Mouse (Mus musculus): ENCODE data around the gene Krcc1. TPM values are rescaled to one million over a fixed set of nuclear protein-coding genes. Genes with fewer than 3 reads are reported as not detected.
"Not testable (repeated sequence)": the region's sequence is repeated elsewhere in the genome, so short reads cannot be mapped to it uniquely, and the experiment has no call there.

Krcc1 gene
- polyA plus RNA-seq, 1 experiment from 2014 or later: 70.8 TPM

DNA sequence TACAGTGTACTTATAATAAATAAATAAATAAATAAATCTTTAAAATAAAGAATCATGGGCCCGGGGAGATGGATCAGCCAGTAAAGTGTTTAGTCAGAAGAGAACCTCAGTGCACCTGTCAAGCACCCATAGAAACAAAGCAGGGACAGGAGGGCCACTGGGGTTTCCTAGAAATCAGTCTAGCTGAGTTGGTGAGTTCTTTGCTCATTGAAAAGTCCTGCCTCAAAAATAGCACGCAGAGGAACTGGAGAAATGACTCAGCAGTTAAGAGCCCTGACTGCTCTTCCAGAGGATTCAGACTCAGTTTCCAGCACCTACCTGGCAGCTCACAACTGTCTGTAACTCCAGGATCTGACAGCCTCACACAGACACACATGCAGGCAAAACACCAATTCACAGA lies 12.9 kb upstream of the Krcc1 start:
- no peak overlapping the region for H3K9ac ChIP-seq (ENCODE audit: low read depth, low read length)
- no peak overlapping the region for H3K27ac ChIP-seq (ENCODE audit: low read length)
- no peaks in the 10 kb centered on the region for H3K27me3 ChIP-seq (replicated peaks; ENCODE audit: control insufficient read depth, insufficient read depth, low read length)
- no peak overlapping the region for H3K4me3 ChIP-seq (ENCODE audit: low read length)
- H3K9me3 ChIP-seq (ENCODE audit: control insufficient read depth, low read length): no peaks in the 10 kb centered on the region
- 85% methylated on average over 2 of the region's 2 CpGs for WGBS
- no peak overlapping the region for H3K4me2 ChIP-seq (ENCODE audit: low read depth, low read length)
- ATAC-seq: no peak
- H3K4me1 ChIP-seq (ENCODE audit: control insufficient read depth, insufficient read depth, low read length): no peaks in the 10 kb centered on the region
- H3K36me3 ChIP-seq (ENCODE audit: control insufficient read depth, insufficient read depth, low read length): no peaks in the 10 kb centered on the region

DNA sequence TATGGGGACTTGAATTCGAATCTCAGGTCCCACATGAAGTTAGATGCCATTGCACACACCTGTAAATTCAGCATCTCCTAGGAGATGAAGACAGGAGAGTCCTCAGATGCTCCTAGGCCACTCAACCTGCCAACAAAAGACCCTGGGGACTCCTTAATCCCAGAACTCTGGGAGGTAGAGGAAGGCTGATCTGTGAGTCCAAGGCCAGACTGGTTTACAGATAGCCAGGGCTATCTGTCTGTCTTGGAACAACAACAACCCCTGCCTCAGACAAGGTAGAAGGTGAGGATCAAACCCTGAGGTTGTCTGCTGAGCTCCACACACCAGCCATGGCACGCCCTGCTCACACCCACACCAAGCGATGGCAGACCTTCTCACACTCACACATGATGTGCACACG lies 12.3 kb upstream of the Krcc1 start:
- Histone ChIP-seq H3K9me3 (ENCODE audit: control insufficient read depth, low read length) (no peaks in the 10 kb centered on the region), H3K27me3 (replicated peaks; ENCODE audit: control insufficient read depth, insufficient read depth, low read length) (no peaks in the 10 kb centered on the region), H3K4me2 (ENCODE audit: low read depth, low read length) (no peak overlapping the region), H3K9ac (ENCODE audit: low read depth, low read length) (no peak overlapping the region), H3K27ac (ENCODE audit: low read length) (no peak overlapping the region), H3K36me3 (ENCODE audit: control insufficient read depth, insufficient read depth, low read length) (no peaks in the 10 kb centered on the region), H3K4me3 (ENCODE audit: low read length) (no peak overlapping the region), H3K4me1 (ENCODE audit: control insufficient read depth, insufficient read depth, low read length) (no peaks in the 10 kb centered on the region)
- WGBS: 84% methylated on average over 4 of the region's 4 CpGs
- ATAC-seq: no peak

DNA sequence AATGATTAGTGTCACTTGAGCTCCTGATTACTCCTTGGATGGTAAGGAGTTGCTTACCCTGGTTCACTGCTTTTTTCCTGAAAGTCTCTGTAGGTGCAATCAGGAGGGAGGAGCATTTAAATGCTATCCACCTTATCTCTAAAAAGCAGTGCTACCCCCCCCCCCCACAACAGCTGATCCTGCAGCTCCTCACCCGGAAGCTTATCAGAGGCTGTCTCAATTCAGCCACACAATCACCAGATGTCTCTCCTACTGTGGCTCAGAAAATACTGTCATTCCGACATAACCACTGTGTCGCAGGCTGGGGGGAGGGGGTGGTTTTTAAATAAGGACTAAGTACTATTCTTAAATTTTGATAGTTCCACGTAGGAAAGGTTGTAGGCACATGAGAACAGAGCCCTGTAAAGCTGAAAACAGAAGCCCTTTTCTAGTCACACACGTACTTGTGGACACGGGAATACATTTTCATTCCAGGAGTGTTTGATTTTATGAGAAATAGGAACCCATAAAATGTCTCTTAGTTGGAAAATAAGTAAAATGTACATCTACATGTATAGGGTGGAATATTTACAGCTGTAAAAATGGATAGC lies 11.3 kb upstream of the Krcc1 start:
- Histone ChIP-seq H3K27ac (ENCODE audit: low read length) (no peak overlapping the region), H3K4me2 (ENCODE audit: low read depth, low read length) (no peak overlapping the region), H3K4me3 (ENCODE audit: low read length) (no peak overlapping the region), H3K4me1 (ENCODE audit: control insufficient read depth, insufficient read depth, low read length) (no peaks in the 10 kb centered on the region), H3K36me3 (ENCODE audit: control insufficient read depth, insufficient read depth, low read length) (no peaks in the 10 kb centered on the region), H3K27me3 (replicated peaks; ENCODE audit: control insufficient read depth, insufficient read depth, low read length) (no peaks in the 10 kb centered on the region), H3K9ac (ENCODE audit: low read depth, low read length) (no peak overlapping the region), H3K9me3 (ENCODE audit: control insufficient read depth, low read length) (no peaks in the 10 kb centered on the region)
- WGBS: 39% methylated on average over 6 of the region's 6 CpGs
- ATAC-seq: 0 out of 2 replicates have a peak, but pooled peaks have one; percentile 44

DNA sequence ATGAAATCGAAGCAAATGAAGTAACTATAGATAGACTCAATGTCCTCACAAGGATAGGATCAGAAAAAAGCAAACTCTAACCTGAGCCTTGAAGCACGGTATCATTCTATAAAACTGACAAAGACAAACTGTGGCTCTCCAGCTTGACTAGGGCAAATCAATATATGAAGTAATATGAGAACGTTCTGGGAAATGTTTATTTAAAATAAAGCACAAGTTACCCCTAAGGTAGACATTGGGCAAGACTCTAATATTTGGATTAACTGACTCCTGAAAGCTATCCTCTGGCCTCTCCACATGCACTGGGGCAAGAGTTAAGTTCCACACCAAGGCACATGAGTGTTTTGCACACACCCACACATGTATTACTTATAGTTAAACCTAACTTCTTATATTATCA lies 10.4 kb upstream of the Krcc1 start:
- 51% methylated on average over 3 of the region's 3 CpGs for WGBS
- ATAC-seq: no peak
- Histone ChIP-seq H3K4me2 (ENCODE audit: low read depth, low read length) (no peak overlapping the region), H3K27ac (ENCODE audit: low read length) (no peak overlapping the region), H3K9me3 (ENCODE audit: control insufficient read depth, low read length) (no peaks in the 10 kb centered on the region), H3K27me3 (replicated peaks; ENCODE audit: control insufficient read depth, insufficient read depth, low read length) (no peaks in the 10 kb centered on the region), H3K4me3 (ENCODE audit: low read length) (no peak overlapping the region), H3K4me1 (ENCODE audit: control insufficient read depth, insufficient read depth, low read length) (no peaks in the 10 kb centered on the region), H3K9ac (ENCODE audit: low read depth, low read length) (no peak overlapping the region), H3K36me3 (ENCODE audit: control insufficient read depth, insufficient read depth, low read length) (no peaks in the 10 kb centered on the region)

DNA sequence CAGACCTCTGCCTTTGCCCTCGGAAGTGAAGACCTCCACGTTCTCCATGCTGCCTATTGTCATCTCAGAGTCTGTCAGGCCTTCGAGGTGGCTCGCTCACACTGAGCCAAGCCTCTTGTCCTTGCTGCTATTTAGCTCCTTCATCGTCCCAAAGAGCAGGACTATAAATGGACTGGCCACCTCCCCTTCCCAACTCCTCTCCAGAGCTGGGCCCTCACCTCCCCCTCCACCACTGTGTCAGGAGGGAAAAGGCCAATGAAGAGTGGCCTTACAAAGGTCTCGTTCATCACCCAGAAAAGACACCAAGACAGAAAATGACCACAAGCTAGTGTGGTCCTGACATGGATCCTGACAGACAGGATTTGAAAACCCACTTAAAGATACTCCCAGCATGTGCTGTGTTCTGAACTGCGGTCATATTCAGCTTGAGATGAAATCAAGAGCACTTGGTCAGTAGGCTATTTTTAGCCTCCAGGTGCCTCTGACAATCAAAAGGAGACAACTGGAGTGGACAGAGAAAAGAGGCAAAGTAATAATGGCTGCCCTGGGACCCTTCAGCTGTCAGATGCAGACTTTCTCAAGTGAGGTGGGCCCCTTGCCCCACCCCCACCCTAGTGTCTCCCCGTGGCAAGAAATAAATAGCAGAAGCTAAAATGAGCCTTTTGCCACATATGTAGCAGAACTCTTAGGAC lies 9.2 kb upstream of the Krcc1 start:
- no peaks in the 10 kb centered on the region for H3K36me3 ChIP-seq (ENCODE audit: control insufficient read depth, insufficient read depth, low read length)
- no peak overlapping the region for H3K4me3 ChIP-seq (ENCODE audit: low read length)
- H3K9me3 ChIP-seq (ENCODE audit: control insufficient read depth, low read length): no peaks in the 10 kb centered on the region
- H3K27me3 ChIP-seq (replicated peaks; ENCODE audit: control insufficient read depth, insufficient read depth, low read length): no peaks in the 10 kb centered on the region
- no peak for ATAC-seq
- no peak overlapping the region for H3K27ac ChIP-seq (ENCODE audit: low read length)
- H3K9ac ChIP-seq (ENCODE audit: low read depth, low read length): no peak overlapping the region
- H3K4me1 ChIP-seq (ENCODE audit: control insufficient read depth, insufficient read depth, low read length): no peaks in the 10 kb centered on the region
- WGBS: 70% methylated on average over 8 of the region's 8 CpGs
- no peak overlapping the region for H3K4me2 ChIP-seq (ENCODE audit: low read depth, low read length)

DNA sequence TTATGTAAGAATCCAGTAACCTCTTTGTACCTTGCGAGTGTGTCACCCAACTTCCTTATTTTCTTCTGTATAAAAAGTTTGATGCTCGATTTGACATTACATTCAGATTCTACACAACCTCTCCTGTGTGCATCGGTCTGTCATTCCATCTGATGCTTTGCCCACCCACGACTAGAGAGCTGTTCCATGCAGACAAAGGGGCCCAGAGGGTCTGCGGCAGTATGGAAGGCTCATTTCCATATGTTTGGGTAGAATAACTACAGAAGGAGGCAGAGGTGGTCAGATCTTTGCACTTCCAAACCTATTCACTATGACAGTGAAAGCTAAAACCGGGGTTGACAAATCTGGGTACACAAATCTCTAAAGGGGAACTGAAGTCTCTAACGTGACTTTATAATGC lies 3.9 kb upstream of the Krcc1 start:
- not testable (repeated sequence) for H3K36me3 ChIP-seq (ENCODE audit: control insufficient read depth, insufficient read depth, low read length); H3K27me3 ChIP-seq (replicated peaks; ENCODE audit: control insufficient read depth, insufficient read depth, low read length); H3K4me2 ChIP-seq (ENCODE audit: low read depth, low read length); H3K9ac ChIP-seq (ENCODE audit: low read depth, low read length); H3K4me3 ChIP-seq (ENCODE audit: low read length); H3K27ac ChIP-seq (ENCODE audit: low read length); H3K4me1 ChIP-seq (ENCODE audit: control insufficient read depth, insufficient read depth, low read length); H3K9me3 ChIP-seq (ENCODE audit: control insufficient read depth, low read length); ATAC-seq
- 83% methylated on average over 7 of the region's 7 CpGs for WGBS

DNA sequence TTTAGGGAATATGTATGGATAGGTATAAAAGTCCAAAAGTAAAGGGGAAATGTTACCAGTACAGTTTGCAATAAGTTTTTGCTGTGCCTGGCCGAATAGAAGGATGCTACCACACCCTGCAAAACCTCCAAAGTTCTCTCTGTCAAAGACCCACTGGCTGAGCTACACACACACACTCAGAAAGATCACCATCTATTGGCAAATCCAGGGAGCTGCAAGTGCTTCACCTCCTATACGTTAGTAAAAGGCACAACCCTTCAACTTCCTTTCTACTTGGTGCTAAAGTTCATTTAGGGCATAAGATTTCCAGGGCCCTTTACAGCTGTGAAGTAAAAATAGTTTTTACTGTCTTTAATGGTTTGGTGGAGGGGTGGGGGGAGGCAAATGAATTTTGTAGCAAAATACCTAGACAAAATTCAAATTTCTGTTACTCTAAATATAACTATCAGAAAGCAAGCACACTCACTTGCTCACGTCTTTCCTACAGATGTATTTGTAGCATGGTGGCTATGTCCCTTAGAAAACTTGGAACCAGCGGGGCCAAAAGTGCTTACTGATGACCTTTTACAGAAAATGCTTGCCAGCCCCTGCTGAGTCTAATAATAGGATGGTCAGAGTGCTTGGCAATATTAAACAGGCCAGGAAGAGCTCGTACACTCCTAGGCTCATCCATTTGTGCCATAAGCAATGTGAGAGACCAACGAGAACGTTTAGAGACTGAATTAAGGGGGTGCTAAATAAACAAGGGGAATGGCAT lies 2.4 kb upstream of the Krcc1 start:
- peaks cover 15% of the 10 kb centered on the region for H3K4me1 ChIP-seq (ENCODE audit: control insufficient read depth, insufficient read depth, low read length)
- H3K9me3 ChIP-seq (ENCODE audit: control insufficient read depth, low read length): no peaks in the 10 kb centered on the region
- 56% methylated on average over 7 of the region's 7 CpGs for WGBS
- no peaks in the 10 kb centered on the region for H3K36me3 ChIP-seq (ENCODE audit: control insufficient read depth, insufficient read depth, low read length)
- H3K27me3 ChIP-seq (replicated peaks; ENCODE audit: control insufficient read depth, insufficient read depth, low read length): no peaks in the 10 kb centered on the region
- ATAC-seq: no peak
- no peak overlapping the region for H3K4me2 ChIP-seq (ENCODE audit: low read depth, low read length)
- peak overlapping the region; percentile 41; the same call in 1 of the 2 replicates for H3K27ac ChIP-seq (ENCODE audit: low read length)
- H3K4me3 ChIP-seq (ENCODE audit: low read length): no peak overlapping the region
- H3K9ac ChIP-seq (ENCODE audit: low read depth, low read length): no peak overlapping the region

DNA sequence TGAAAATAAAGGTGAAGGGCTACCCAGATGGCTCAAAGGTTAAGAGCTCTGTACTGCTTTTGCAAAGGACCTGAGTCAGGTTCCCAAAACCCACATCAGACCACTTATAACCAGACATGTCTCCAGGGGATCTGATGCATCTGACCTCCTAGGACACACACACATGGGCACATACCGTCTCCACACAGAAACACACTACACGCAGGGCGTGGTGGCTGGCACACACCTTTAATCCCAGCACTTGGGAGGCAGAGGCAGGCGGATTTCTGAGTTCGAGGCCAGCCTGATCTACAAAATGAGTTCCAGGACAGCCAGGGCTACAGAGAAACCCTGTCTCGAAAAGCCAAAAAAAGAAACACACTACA lies 1.8 kb upstream of the Krcc1 start:
- H3K9ac ChIP-seq (ENCODE audit: low read depth, low read length); ATAC-seq; H3K4me2 ChIP-seq (ENCODE audit: low read depth, low read length); H3K27me3 ChIP-seq (replicated peaks; ENCODE audit: control insufficient read depth, insufficient read depth, low read length); H3K9me3 ChIP-seq (ENCODE audit: control insufficient read depth, low read length); H3K4me3 ChIP-seq (ENCODE audit: low read length); H3K36me3 ChIP-seq (ENCODE audit: control insufficient read depth, insufficient read depth, low read length): not testable (repeated sequence)
- Histone ChIP-seq H3K27ac (ENCODE audit: low read length) (peak overlapping the region; percentile 41; the same call in 1 of the 2 replicates), H3K4me1 (ENCODE audit: control insufficient read depth, insufficient read depth, low read length) (peaks cover 15% of the 10 kb centered on the region)
- 97% methylated on average over 6 of the region's 6 CpGs for WGBS

DNA sequence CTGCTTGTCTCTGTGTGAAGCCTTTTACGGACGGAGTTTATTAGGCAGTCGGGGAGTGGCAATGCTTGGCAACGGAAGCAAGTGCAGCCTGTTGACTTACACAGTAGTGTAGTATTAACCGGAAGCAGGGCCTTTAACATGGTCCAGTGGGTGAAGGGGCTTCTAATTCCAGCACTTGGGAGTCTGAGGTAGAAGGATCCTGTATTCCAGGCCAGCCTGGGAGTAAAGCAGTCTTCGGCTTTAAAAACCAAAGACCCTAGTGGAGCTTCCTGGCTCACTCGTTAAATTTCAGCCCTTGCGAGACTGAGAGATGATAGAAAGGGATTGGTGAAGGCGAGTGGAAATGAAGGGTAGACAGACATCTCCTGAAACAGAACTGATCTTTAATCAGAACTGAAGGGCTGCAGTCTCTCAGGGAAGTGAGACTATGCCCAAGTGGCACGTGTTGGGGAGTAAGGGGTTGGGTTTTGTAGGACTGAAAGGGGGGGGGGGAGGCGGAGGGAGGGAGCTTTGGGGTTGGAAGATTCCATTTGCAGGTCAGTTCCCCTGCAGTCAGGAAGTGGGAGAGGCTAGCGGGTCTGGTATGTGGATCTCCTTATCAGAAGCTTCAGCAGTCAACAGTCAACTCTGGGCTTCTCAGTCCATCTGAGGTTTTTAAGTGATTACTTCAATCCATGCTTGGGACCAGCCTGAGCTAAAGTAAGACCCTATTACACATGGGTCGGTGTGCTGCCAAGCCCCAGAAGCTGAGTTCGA lies 998 bp upstream of the Krcc1 start:
- WGBS: 23% methylated on average over 13 of the region's 14 CpGs
- H3K27ac ChIP-seq (ENCODE audit: low read length): peak overlapping the region; percentile 86
- H3K4me2 ChIP-seq (ENCODE audit: low read depth, low read length): peak overlapping the region; percentile 87
- peak overlapping the region; percentile 92 for H3K4me3 ChIP-seq (ENCODE audit: low read length)
- H3K36me3 ChIP-seq (ENCODE audit: control insufficient read depth, insufficient read depth, low read length): no peaks in the 10 kb centered on the region
- H3K9me3 ChIP-seq (ENCODE audit: control insufficient read depth, low read length): no peaks in the 10 kb centered on the region
- H3K27me3 ChIP-seq (replicated peaks; ENCODE audit: control insufficient read depth, insufficient read depth, low read length): no peaks in the 10 kb centered on the region
- H3K4me1 ChIP-seq (ENCODE audit: control insufficient read depth, insufficient read depth, low read length): peaks cover 15% of the 10 kb centered on the region
- H3K9ac ChIP-seq (ENCODE audit: low read depth, low read length): peak overlapping the region; percentile 63
- ATAC-seq: peak; percentile 57

Data from intestine, embryonic 16.5 days (tissue).